13 mouse cellular contexts compared by ENCODE assay signal in the genomic region with DNA sequence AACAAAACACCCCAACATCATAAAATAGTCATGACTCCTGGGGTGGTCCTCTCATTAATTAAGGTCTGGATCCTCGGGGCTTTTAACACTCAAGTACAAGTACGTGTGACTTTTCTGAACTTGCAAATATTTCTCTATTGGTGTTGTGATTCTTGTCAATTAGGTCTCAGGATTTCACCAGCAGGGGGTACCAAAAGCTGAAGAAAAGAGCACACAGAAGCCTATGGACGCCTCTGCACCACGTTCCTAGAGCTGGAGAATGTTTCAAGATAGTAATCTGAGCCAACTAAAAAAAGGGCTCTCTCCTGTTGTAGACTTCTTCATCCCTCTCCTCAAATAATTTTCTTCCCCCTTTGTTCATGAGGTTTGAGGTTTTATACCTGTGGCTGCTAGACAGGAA.
DNase-seq lines count a peak whose midpoint lies in the region; ATAC-seq and TF ChIP-seq lines count a peak whose summit lies in the region.
"Had no signal": no experiment of that assay in that cellular context is flagged by ENCODE, and none has a peak within 500 bp of the region (broad histone marks: within the 10 kb centered on the region; RNA-seq: fewer than 3 reads in every experiment).

No protein-coding gene starts in this region.

- no peak overlapping the region for H3K4me3 ChIP-seq in liver, embryonic 14.5 days (ENCODE audit: insufficient read depth in 1 of 2, low read depth in 2 of 2, low read length in 2 of 2)
- H3K4me3 ChIP-seq in liver, embryonic 11.5 days (ENCODE audit: low read depth, low read length): no peak overlapping the region
- no peak overlapping the region for H3K4me3 ChIP-seq in midbrain, embryonic 11.5 days (ENCODE audit: low read depth, low read length)
- no peak overlapping the region for H3K4me3 ChIP-seq in forebrain, embryonic 13.5 days
- H3K4me3 ChIP-seq: intestine, embryonic 15.5 days; liver, embryonic 15.5 days; neural tube, embryonic 12.5 days had no signal

- H3K4me2 ChIP-seq in liver, embryonic 14.5 days (ENCODE audit: low read depth): no peak overlapping the region
- no peak overlapping the region for H3K4me2 ChIP-seq in liver, embryonic 11.5 days
- H3K4me2 ChIP-seq in midbrain, embryonic 11.5 days: no peak overlapping the region
- no peak overlapping the region for H3K4me2 ChIP-seq in forebrain, embryonic 13.5 days
- H3K4me2 ChIP-seq: intestine, embryonic 15.5 days; liver, embryonic 15.5 days; neural tube, embryonic 12.5 days had no signal

- H3K9ac ChIP-seq in liver, embryonic 14.5 days (replicated peaks): no peak overlapping the region
- no peak overlapping the region for H3K9ac ChIP-seq in liver, embryonic 11.5 days (ENCODE audit: low read depth, low read length)
- H3K9ac ChIP-seq in midbrain, embryonic 11.5 days (ENCODE audit: low read length): no peak overlapping the region
- no peak overlapping the region for H3K9ac ChIP-seq in forebrain, embryonic 13.5 days
- H3K9ac ChIP-seq: intestine, embryonic 15.5 days; liver, embryonic 15.5 days; neural tube, embryonic 12.5 days had no signal

- 0 out of 2 replicates have a peak, but pooled peaks have one; percentile 9 for TF ChIP-seq CTCF in liver, embryonic 14.5 days (IDR thresholded peaks at IDR 0.05; ENCODE audit: low read depth)

- no peaks in the 10 kb centered on the region for H3K36me3 ChIP-seq in liver, embryonic 14.5 days (replicated peaks; ENCODE audit: control insufficient read depth, insufficient read depth, low read depth)
- no peaks in the 10 kb centered on the region for H3K36me3 ChIP-seq in liver, embryonic 11.5 days (ENCODE audit: control insufficient read depth, insufficient read depth, low read length)
- no peaks in the 10 kb centered on the region for H3K36me3 ChIP-seq in midbrain, embryonic 11.5 days (ENCODE audit: control insufficient read depth, insufficient read depth, low read length)
- H3K36me3 ChIP-seq in forebrain, embryonic 13.5 days (ENCODE audit: poor library complexity, severe bottlenecking): no peaks in the 10 kb centered on the region
- H3K36me3 ChIP-seq: intestine, embryonic 15.5 days; liver, embryonic 15.5 days; neural tube, embryonic 12.5 days had no signal

- no peaks in the 10 kb centered on the region for H3K9me3 ChIP-seq in liver, embryonic 14.5 days (ENCODE audit: control insufficient read depth, low read length)
- H3K9me3 ChIP-seq in liver, embryonic 11.5 days (ENCODE audit: control insufficient read depth, low read length): no peaks in the 10 kb centered on the region
- H3K9me3 ChIP-seq in midbrain, embryonic 11.5 days (ENCODE audit: control insufficient read depth, low read length): no peaks in the 10 kb centered on the region
- no peaks in the 10 kb centered on the region for H3K9me3 ChIP-seq in forebrain, embryonic 13.5 days (replicated peaks)
- H3K9me3 ChIP-seq: intestine, embryonic 15.5 days; liver, embryonic 15.5 days; neural tube, embryonic 12.5 days had no signal

- no peak for DNase-seq in frontal cortex, postnatal 25 days (ENCODE audit: low spot score in 2 of 2)
- DNase-seq in liver, embryonic 14.5 days (ENCODE audit: low read depth in 3 of 3, low spot score in 3 of 3): no peak
- no peak for DNase-seq in liver, embryonic 11.5 days (ENCODE audit: low spot score)
- DNase-seq in embryo, embryonic 10.5 days (ENCODE audit: low spot score): peak; percentile 55
- DNase-seq in retina, postnatal 1 day: peak; percentile 50
- no peak for DNase-seq in midbrain, embryonic 11.5 days (ENCODE audit: low spot score, missing footprints)
- DNase-seq: cerebellum, adult 11 months; gastrocnemius, postnatal 36 days had no signal

- 18% methylated on average over 4 of the region's 4 CpGs for WGBS in liver, embryonic 14.5 days (ENCODE audit: insufficient replicate concordance)
- 16% methylated on average over 4 of the region's 4 CpGs for WGBS in liver, embryonic 11.5 days
- WGBS in midbrain, embryonic 11.5 days: 49% methylated on average over 4 of the region's 4 CpGs
- WGBS in forebrain, embryonic 13.5 days: 22% methylated on average over 4 of the region's 4 CpGs

- peak; percentile 65; the same call in 1 of the 2 replicates for ATAC-seq in frontal cortex, adult (ENCODE audit: low TSS enrichment)
- ATAC-seq in liver, embryonic 14.5 days (ENCODE audit: insufficient read depth): no peak
- ATAC-seq in liver, embryonic 11.5 days (replicated peaks; ENCODE audit: low FRiP score): no peak
- ATAC-seq in midbrain, embryonic 11.5 days (ENCODE audit: low FRiP score): no peak
- ATAC-seq in forebrain, embryonic 13.5 days: no peak
- ATAC-seq: intestine, embryonic 15.5 days had no signal

- H3K27ac ChIP-seq in liver, embryonic 14.5 days: no peak overlapping the region
- no peak overlapping the region for H3K27ac ChIP-seq in liver, embryonic 11.5 days (ENCODE audit: low read depth, low read length)
- no peak overlapping the region for H3K27ac ChIP-seq in midbrain, embryonic 11.5 days (ENCODE audit: low read depth, low read length)
- H3K27ac ChIP-seq in forebrain, embryonic 13.5 days: no peak overlapping the region
- H3K27ac ChIP-seq: intestine, embryonic 15.5 days; liver, embryonic 15.5 days; neural tube, embryonic 12.5 days had no signal

- H3K4me1 ChIP-seq in liver, embryonic 14.5 days (replicated peaks; ENCODE audit: control insufficient read depth in 2 of 2, insufficient read depth in 2 of 2, low read length in 1 of 2): no peaks in the 10 kb centered on the region
- no peaks in the 10 kb centered on the region for H3K4me1 ChIP-seq in liver, embryonic 11.5 days (replicated peaks; ENCODE audit: control insufficient read depth, insufficient read depth, low read length)
- no peaks in the 10 kb centered on the region for H3K4me1 ChIP-seq in midbrain, embryonic 11.5 days (ENCODE audit: control insufficient read depth, insufficient read depth, low read length)
- H3K4me1 ChIP-seq in forebrain, embryonic 13.5 days: no peaks in the 10 kb centered on the region
- H3K4me1 ChIP-seq: intestine, embryonic 15.5 days; liver, embryonic 15.5 days; neural tube, embryonic 12.5 days had no signal

- no peaks in the 10 kb centered on the region for H3K27me3 ChIP-seq in liver, embryonic 14.5 days (ENCODE audit: control insufficient read depth, insufficient read depth, low read length)
- no peaks in the 10 kb centered on the region for H3K27me3 ChIP-seq in liver, embryonic 11.5 days (replicated peaks; ENCODE audit: control insufficient read depth, insufficient read depth, low read length)
- no peaks in the 10 kb centered on the region for H3K27me3 ChIP-seq in midbrain, embryonic 11.5 days (ENCODE audit: control insufficient read depth, insufficient read depth, low read length)
- H3K27me3 ChIP-seq in forebrain, embryonic 13.5 days: no peaks in the 10 kb centered on the region
- H3K27me3 ChIP-seq: intestine, embryonic 15.5 days; liver, embryonic 15.5 days; neural tube, embryonic 12.5 days had no signal

- no peak for TF ChIP-seq EP300 in liver, embryonic 14.5 days (IDR thresholded peaks at IDR 0.05; ENCODE audit: low read depth)

Comparison
In these comparisons a context has a peak if more than half of its experiments do, and no peak if none do; other contexts are left out.
1. DNase-seq: peak in embryo, embryonic 10.5 days (single experiment) and retina, postnatal 1 day (single experiment); none in frontal cortex, postnatal 25 days (0 of 2), liver, embryonic 14.5 days (0 of 3), liver, embryonic 11.5 days (single experiment) and midbrain, embryonic 11.5 days (single experiment).